Mouse (Mus musculus): ENCODE measurements around the gene Wrap73. TPM values are rescaled to one million over a fixed set of nuclear protein-coding genes. Genes with fewer than 3 reads are reported as not detected.

The Wrap73 gene
- 4.6 and 13.4 TPM in 2 replicates for polyA plus RNA-seq (2012; ENCODE audit: low replicate concordance)

DNA sequence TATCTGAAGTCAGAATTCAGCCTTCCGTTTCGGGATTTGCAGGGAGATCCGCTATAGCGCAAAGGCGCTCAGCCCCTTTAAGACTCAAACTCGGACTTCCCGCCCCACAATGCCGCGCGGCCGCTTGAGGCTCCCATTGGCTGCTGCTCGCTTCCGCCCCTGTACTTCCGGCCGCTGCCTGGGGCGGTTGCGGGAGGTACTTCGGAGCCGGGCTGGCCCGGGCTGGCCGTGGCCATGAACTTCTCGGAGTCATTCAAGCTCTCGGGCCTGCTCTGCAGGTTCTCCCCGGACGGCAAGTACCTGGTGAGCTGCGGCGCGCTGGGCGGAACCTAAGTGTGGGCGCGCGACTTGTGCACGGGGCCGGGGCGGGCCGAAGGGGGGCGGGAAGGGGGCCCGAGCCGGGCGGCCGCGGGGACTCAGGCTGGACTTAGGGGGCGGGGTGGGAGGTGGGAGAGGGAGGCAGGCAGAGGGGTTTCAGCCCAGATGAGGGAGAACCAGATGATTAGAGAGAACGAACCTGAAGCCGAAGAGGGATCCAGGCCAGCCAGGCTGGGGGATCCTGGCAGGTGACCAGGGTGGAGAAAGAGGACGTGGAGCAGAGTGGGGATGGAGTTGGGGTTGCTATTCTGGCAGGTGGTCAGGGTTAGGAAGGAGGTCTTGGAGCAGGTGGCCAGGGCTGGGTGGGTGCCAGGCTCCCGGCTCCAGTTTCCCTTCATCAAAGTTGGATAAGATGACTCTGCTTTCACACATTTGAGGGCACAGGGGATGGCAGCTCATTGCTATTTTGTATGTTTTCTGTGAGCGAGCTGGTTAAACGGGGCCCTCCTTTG, at the start of gene Wrap73:
Gene Wrap73 (plus strand): TSS at position 162 of the 830 bp plus-strand sequence.

DNA sequence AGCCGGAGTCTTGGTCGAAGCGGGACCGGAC, 2.2 kb upstream of the Wrap73 start, which contains the start of gene Trp73:
Gene Trp73 (minus strand): TSS at position 27 of the 31 bp plus-strand sequence.

DNA sequence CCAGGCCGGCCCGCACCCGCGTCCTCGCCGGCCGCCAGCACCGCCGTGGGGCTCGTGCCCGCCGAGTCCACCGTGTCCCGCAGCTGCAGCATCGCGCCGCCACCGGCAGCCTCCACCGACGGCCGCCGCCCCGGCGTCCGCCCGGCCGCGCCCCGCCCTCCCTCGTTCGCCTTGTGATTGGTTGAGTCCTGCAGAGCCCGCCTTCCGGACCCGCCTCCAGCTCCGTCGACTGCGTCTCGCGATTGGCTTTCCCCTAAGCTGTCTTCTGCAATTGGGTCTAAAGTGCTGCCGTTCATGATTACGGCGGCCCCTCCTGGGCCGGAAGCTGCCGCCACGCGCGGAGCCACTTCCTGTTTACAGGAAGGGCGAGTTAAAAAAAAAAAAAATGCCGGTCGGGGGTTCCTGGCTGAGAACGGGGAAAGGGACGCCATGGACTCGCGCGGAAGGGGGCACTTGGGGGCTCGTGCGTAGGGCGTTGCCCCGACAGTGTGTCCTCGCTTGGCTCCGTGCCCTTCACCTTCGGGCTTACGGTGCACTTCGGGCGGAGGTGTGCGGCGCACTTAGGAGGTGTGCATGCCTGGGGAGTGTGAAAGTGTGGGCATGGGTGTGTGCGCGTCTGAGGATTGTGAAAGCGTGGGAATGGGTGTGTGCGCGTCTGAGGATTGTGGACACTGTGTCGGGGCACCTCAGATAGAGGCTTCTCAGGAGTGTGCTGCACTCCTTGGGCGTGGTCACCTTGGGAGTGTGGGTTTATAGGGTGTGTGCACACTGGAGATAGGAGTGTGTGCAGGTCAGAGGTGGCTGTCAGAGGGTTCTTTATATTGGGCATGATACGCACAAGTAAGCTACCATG, 18.6 kb downstream of the Wrap73 start, which contains the start of gene Tprgl:
Gene Tprgl (minus strand): TSS at position 129 of the 853 bp plus-strand sequence.

DNA sequence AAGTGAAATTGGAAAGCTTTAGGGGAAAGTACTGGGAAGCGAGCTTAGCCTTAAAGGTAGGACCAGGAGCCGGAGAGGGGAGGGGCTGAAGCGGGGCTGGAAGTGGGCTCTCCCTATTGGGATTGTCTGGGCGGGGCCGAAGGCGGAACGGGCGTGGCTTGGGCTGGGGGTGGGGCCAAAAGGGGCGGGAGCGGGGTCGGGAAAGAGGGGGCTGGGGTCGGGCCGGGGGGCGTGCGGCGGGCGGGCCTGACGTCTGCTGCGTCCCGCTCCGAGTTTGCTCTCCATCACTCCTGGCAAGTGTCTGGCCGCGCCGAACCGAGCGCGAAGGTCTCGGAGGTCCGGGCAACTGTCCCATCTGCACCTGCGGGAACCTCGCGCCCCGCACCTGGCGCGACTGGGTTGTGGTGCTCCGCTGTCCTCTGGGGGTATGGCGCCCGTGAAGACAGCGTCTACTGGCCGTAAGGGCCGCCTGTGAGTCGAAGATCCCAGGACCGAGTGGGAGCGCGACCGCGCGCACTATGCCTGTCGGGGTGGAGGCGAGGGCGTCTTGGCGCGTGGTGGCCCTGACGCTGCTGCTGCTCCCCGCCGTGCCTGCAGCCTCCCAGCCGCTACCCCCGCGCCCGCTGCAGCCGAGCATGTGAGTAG, 28.5 kb downstream of the Wrap73 start, which contains the start of gene Megf6:
Gene Megf6 (plus strand): TSS at position 225 of the 645 bp plus-strand sequence.

Other genes starting within 250 kb of the Wrap73 start
- 65.8 and 74.3 TPM in 2 replicates for gene A430005L14Rik, start 185.1 kb upstream of the Wrap73 start, polyA plus RNA-seq (2012; ENCODE audit: low replicate concordance)
- 10.9 and 21.1 TPM in 2 replicates for gene Dffb, start 167.2 kb upstream of the Wrap73 start, polyA plus RNA-seq (2012; ENCODE audit: low replicate concordance)
- 4.5 and 7.3 TPM in 2 replicates for gene Cep104, start 167.2 kb upstream of the Wrap73 start, polyA plus RNA-seq (2012; ENCODE audit: low replicate concordance)
- 66.7 and 124 TPM in 2 replicates for gene Lrrc47, start 130.6 kb upstream of the Wrap73 start, polyA plus RNA-seq (2012; ENCODE audit: low replicate concordance)
- gene Smim1, start 116.1 kb upstream of the Wrap73 start, polyA plus RNA-seq (2012; ENCODE audit: low replicate concordance): 1.7 and 12.0 TPM in 2 replicates
- gene Ccdc27, start 99.7 kb upstream of the Wrap73 start, polyA plus RNA-seq (2012; ENCODE audit: low replicate concordance): not detected in 2 replicates
- gene Trp73, start 2.2 kb upstream of the Wrap73 start, polyA plus RNA-seq (2012; ENCODE audit: low replicate concordance): 0.43 and 1.4 TPM in 2 replicates
- 159 and 235 TPM in 2 replicates for gene Tprgl, start 18.3 kb downstream of the Wrap73 start, polyA plus RNA-seq (2012; ENCODE audit: low replicate concordance)
- 0.30 TPM in 1 of 2 replicates, not detected in the other for gene Megf6, start 28.4 kb downstream of the Wrap73 start, polyA plus RNA-seq (2012; ENCODE audit: low replicate concordance)
- 2.5 and 8.0 TPM in 2 replicates for gene Arhgef16, start 159.3 kb downstream of the Wrap73 start, polyA plus RNA-seq (2012; ENCODE audit: low replicate concordance)
- gene B230104I21Rik, start 193.8 kb downstream of the Wrap73 start, polyA plus RNA-seq (2012; ENCODE audit: low replicate concordance): not detected in 2 replicates